Mouse (Mus musculus): ENCODE results near the gene Fancl. TPM values are rescaled to one million over a fixed set of nuclear protein-coding genes. Genes with fewer than 3 reads are reported as not detected.

The Fancl gene
- polyA plus RNA-seq, 1 experiment from 2014 or later, result 19.2 TPM

- Histone ChIP-seq H3K9me3 (replicated peaks; ENCODE audit: control insufficient read depth, low read length) (no peaks in the 10 kb centered on the region), H3K9ac (ENCODE audit: low read depth, low read length) (no peak overlapping the region), H3K36me3 (ENCODE audit: control insufficient read depth, insufficient read depth) (no peaks in the 10 kb centered on the region), H3K4me3 (ENCODE audit: low read depth, low read length) (no peak overlapping the region), H3K4me1 (ENCODE audit: control insufficient read depth, low read depth, low read length) (no peaks in the 10 kb centered on the region), H3K27me3 (ENCODE audit: control insufficient read depth, insufficient read depth, low read depth, low read length) (no peaks in the 10 kb centered on the region), H3K27ac (ENCODE audit: low read length) (no peak overlapping the region), H3K4me2 (ENCODE audit: low read depth, low read length) (no peak overlapping the region)
- ATAC-seq (ENCODE audit: low read depth), result no peak
- 52% methylated on average over 3 of the region's 3 CpGs for WGBS (ENCODE audit: insufficient replicate concordance)
Measured at GRCm38 (mm10) chr11:26395561-26395960, 9.6 kb downstream of the Fancl start.

GRCm38 (mm10) chr11:26412972-26413371, 27.0 kb downstream of the Fancl start:
- 79% methylated on average over 3 of the region's 3 CpGs for WGBS (ENCODE audit: insufficient replicate concordance)
- Histone ChIP-seq H3K4me2 (ENCODE audit: low read depth, low read length) (no peak overlapping the region), H3K4me3 (ENCODE audit: low read depth, low read length) (no peak overlapping the region), H3K9ac (ENCODE audit: low read depth, low read length) (no peak overlapping the region), H3K27ac (ENCODE audit: low read length) (no peak overlapping the region), H3K9me3 (replicated peaks; ENCODE audit: control insufficient read depth, low read length) (no peaks in the 10 kb centered on the region), H3K27me3 (ENCODE audit: control insufficient read depth, insufficient read depth, low read depth, low read length) (no peaks in the 10 kb centered on the region), H3K36me3 (ENCODE audit: control insufficient read depth, insufficient read depth) (no peaks in the 10 kb centered on the region), H3K4me1 (ENCODE audit: control insufficient read depth, low read depth, low read length) (no peaks in the 10 kb centered on the region)
- no peak for ATAC-seq (ENCODE audit: low read depth)

- no peaks in the 10 kb centered on the region for H3K4me1 ChIP-seq (ENCODE audit: control insufficient read depth, low read depth, low read length)
- no peaks in the 10 kb centered on the region for H3K36me3 ChIP-seq (ENCODE audit: control insufficient read depth, insufficient read depth)
- no peaks in the 10 kb centered on the region for H3K27me3 ChIP-seq (ENCODE audit: control insufficient read depth, insufficient read depth, low read depth, low read length)
- no peak overlapping the region for H3K9ac ChIP-seq (ENCODE audit: low read depth, low read length)
- no peak for ATAC-seq (ENCODE audit: low read depth)
- WGBS (ENCODE audit: insufficient replicate concordance), result 79% methylated on average over 2 of the region's 2 CpGs
- no peak overlapping the region for H3K4me2 ChIP-seq (ENCODE audit: low read depth, low read length)
- no peak overlapping the region for H3K4me3 ChIP-seq (ENCODE audit: low read depth, low read length)
- no peak overlapping the region for H3K27ac ChIP-seq (ENCODE audit: low read length)
- H3K9me3 ChIP-seq (replicated peaks; ENCODE audit: control insufficient read depth, low read length), result no peaks in the 10 kb centered on the region; the same call in 1 of the 2 replicates
Measured at GRCm38 (mm10) chr11:26421472-26421871, 35.5 kb downstream of the Fancl start.

- H3K4me1 ChIP-seq (ENCODE audit: control insufficient read depth, low read depth, low read length), result no peaks in the 10 kb centered on the region
- H3K27ac ChIP-seq (ENCODE audit: low read length), result no peak overlapping the region
- H3K4me2 ChIP-seq (ENCODE audit: low read depth, low read length), result no peak overlapping the region
- H3K36me3 ChIP-seq (ENCODE audit: control insufficient read depth, insufficient read depth), result no peaks in the 10 kb centered on the region
- H3K4me3 ChIP-seq (ENCODE audit: low read depth, low read length), result no peak overlapping the region
- H3K9ac ChIP-seq (ENCODE audit: low read depth, low read length), result no peak overlapping the region
- ATAC-seq (ENCODE audit: low read depth), result no peak
- no peaks in the 10 kb centered on the region for H3K27me3 ChIP-seq (ENCODE audit: control insufficient read depth, insufficient read depth, low read depth, low read length)
- H3K9me3 ChIP-seq (replicated peaks; ENCODE audit: control insufficient read depth, low read length), result no peaks in the 10 kb centered on the region
Measured at GRCm38 (mm10) chr11:26434229-26434628, 48.3 kb downstream of the Fancl start.

GRCm38 (mm10) chr11:26437818-26438217, 51.9 kb downstream of the Fancl start:
- no peak overlapping the region for H3K27ac ChIP-seq (ENCODE audit: low read length)
- no peak overlapping the region for H3K4me3 ChIP-seq (ENCODE audit: low read depth, low read length)
- ATAC-seq (ENCODE audit: low read depth), result no peak
- H3K9me3 ChIP-seq (replicated peaks; ENCODE audit: control insufficient read depth, low read length), result no peaks in the 10 kb centered on the region
- H3K27me3 ChIP-seq (ENCODE audit: control insufficient read depth, insufficient read depth, low read depth, low read length), result no peaks in the 10 kb centered on the region
- no peaks in the 10 kb centered on the region for H3K4me1 ChIP-seq (ENCODE audit: control insufficient read depth, low read depth, low read length)
- H3K36me3 ChIP-seq (ENCODE audit: control insufficient read depth, insufficient read depth), result no peaks in the 10 kb centered on the region
- H3K4me2 ChIP-seq (ENCODE audit: low read depth, low read length), result no peak overlapping the region
- 79% methylated on average over 13 of the region's 13 CpGs for whole genome bisulfite sequencing (ENCODE audit: insufficient replicate concordance)
- no peak overlapping the region for H3K9ac ChIP-seq (ENCODE audit: low read depth, low read length)

- Histone ChIP-seq H3K9ac (ENCODE audit: low read depth, low read length) (no peak overlapping the region), H3K9me3 (replicated peaks; ENCODE audit: control insufficient read depth, low read length) (no peaks in the 10 kb centered on the region), H3K4me3 (ENCODE audit: low read depth, low read length) (no peak overlapping the region), H3K27me3 (ENCODE audit: control insufficient read depth, insufficient read depth, low read depth, low read length) (no peaks in the 10 kb centered on the region), H3K36me3 (ENCODE audit: control insufficient read depth, insufficient read depth) (no peaks in the 10 kb centered on the region), H3K4me1 (ENCODE audit: control insufficient read depth, low read depth, low read length) (no peaks in the 10 kb centered on the region), H3K27ac (ENCODE audit: low read length) (no peak overlapping the region), H3K4me2 (ENCODE audit: low read depth, low read length) (no peak overlapping the region)
- WGBS (ENCODE audit: insufficient replicate concordance), result 68% methylated on average over 1 of the region's 1 CpGs
- ATAC-seq (ENCODE audit: low read depth), result no peak
Measured at GRCm38 (mm10) chr11:26441121-26441520, 55.2 kb downstream of the Fancl start.

- H3K4me2 ChIP-seq (ENCODE audit: low read depth, low read length), result no peak overlapping the region
- H3K9me3 ChIP-seq (replicated peaks; ENCODE audit: control insufficient read depth, low read length), result no peaks in the 10 kb centered on the region; the same call in 1 of the 2 replicates
- no peaks in the 10 kb centered on the region for H3K4me1 ChIP-seq (ENCODE audit: control insufficient read depth, low read depth, low read length)
- no peak for ATAC-seq (ENCODE audit: low read depth)
- peaks cover 2% of the 10 kb centered on the region; the same call in 1 of the 2 replicates for H3K36me3 ChIP-seq (ENCODE audit: control insufficient read depth, insufficient read depth)
- H3K4me3 ChIP-seq (ENCODE audit: low read depth, low read length), result no peak overlapping the region
- H3K27ac ChIP-seq (ENCODE audit: low read length), result no peak overlapping the region
- H3K27me3 ChIP-seq (ENCODE audit: control insufficient read depth, insufficient read depth, low read depth, low read length), result no peaks in the 10 kb centered on the region
- no peak overlapping the region for H3K9ac ChIP-seq (ENCODE audit: low read depth, low read length)
Measured at GRCm38 (mm10) chr11:26444374-26444773, 58.4 kb downstream of the Fancl start.

- Histone ChIP-seq H3K27ac (ENCODE audit: low read length) (no peak overlapping the region), H3K9me3 (replicated peaks; ENCODE audit: control insufficient read depth, low read length) (no peaks in the 10 kb centered on the region; the same call in 1 of the 2 replicates), H3K9ac (ENCODE audit: low read depth, low read length) (no peak overlapping the region), H3K27me3 (ENCODE audit: control insufficient read depth, insufficient read depth, low read depth, low read length) (no peaks in the 10 kb centered on the region), H3K4me2 (ENCODE audit: low read depth, low read length) (no peak overlapping the region), H3K36me3 (ENCODE audit: control insufficient read depth, insufficient read depth) (peaks cover 2% of the 10 kb centered on the region; the same call in 1 of the 2 replicates), H3K4me3 (ENCODE audit: low read depth, low read length) (no peak overlapping the region), H3K4me1 (ENCODE audit: control insufficient read depth, low read depth, low read length) (no peaks in the 10 kb centered on the region; the same call in 1 of the 2 replicates)
- peak; percentile 61; the same call in 1 of the 2 replicates for ATAC-seq (ENCODE audit: low read depth)
- WGBS (ENCODE audit: insufficient replicate concordance), result 71% methylated on average over 3 of the region's 3 CpGs
Measured at GRCm38 (mm10) chr11:26449789-26450188, 63.9 kb downstream of the Fancl start.

- no peak for ATAC-seq (ENCODE audit: low read depth)
- no peak overlapping the region for H3K27ac ChIP-seq (ENCODE audit: low read length)
- H3K4me1 ChIP-seq (ENCODE audit: control insufficient read depth, low read depth, low read length), result no peaks in the 10 kb centered on the region; the same call in 1 of the 2 replicates
- WGBS (ENCODE audit: insufficient replicate concordance), result 81% methylated on average over 1 of the region's 1 CpGs
- H3K27me3 ChIP-seq (ENCODE audit: control insufficient read depth, insufficient read depth, low read depth, low read length), result no peaks in the 10 kb centered on the region
- no peak overlapping the region for H3K4me2 ChIP-seq (ENCODE audit: low read depth, low read length)
- H3K9ac ChIP-seq (ENCODE audit: low read depth, low read length), result no peak overlapping the region
- peaks cover 2% of the 10 kb centered on the region; the same call in 1 of the 2 replicates for H3K36me3 ChIP-seq (ENCODE audit: control insufficient read depth, insufficient read depth)
- no peaks in the 10 kb centered on the region; the same call in 1 of the 2 replicates for H3K9me3 ChIP-seq (replicated peaks; ENCODE audit: control insufficient read depth, low read length)
- H3K4me3 ChIP-seq (ENCODE audit: low read depth, low read length), result no peak overlapping the region
Measured at GRCm38 (mm10) chr11:26450636-26451035, 64.7 kb downstream of the Fancl start.
